8 mouse cellular contexts compared by ENCODE assay signal in genomic region chr11:49845958-49846357, GRCm38 (mm10). TPM values are rescaled to one million over a fixed set of nuclear protein-coding genes. Genes with fewer than 3 reads are reported as not detected.
DNase-seq lines count a peak whose midpoint lies in the region; ATAC-seq and TF ChIP-seq lines count a peak whose summit lies in the region.

No protein-coding gene starts in this region.

- H3K9ac ChIP-seq in heart, embryonic 16.5 days (ENCODE audit: low read length), result peak overlapping the region; percentile 78
- peak overlapping the region; percentile 71 for H3K9ac ChIP-seq in MEL (ENCODE audit: control insufficient read depth, low read depth, low read length, poor library complexity, severe bottlenecking)
- H3K9ac ChIP-seq in forebrain, embryonic 16.5 days (replicated peaks; ENCODE audit: low read depth, low read length), result peak overlapping the region; percentile 87

- peaks cover 15% of the 10 kb centered on the region for H3K4me1 ChIP-seq in heart, embryonic 16.5 days (ENCODE audit: control insufficient read depth, insufficient read depth, low read length)
- H3K4me1 ChIP-seq in MEL (ENCODE audit: control insufficient read depth in 1 of 2, insufficient read depth in 2 of 2, low read length in 2 of 2), result peaks cover 7 to 17% of the 10 kb centered on the region in 2 experiments
- peaks cover 26% of the 10 kb centered on the region for H3K4me1 ChIP-seq in forebrain, embryonic 16.5 days (replicated peaks; ENCODE audit: control insufficient read depth, insufficient read depth, low read length)
- peaks cover 27% of the 10 kb centered on the region for H3K4me1 ChIP-seq in midbrain, embryonic 10.5 days

- H3K4me2 ChIP-seq in heart, embryonic 16.5 days (ENCODE audit: low read depth, low read length), result peak overlapping the region; percentile 76
- H3K4me2 ChIP-seq in forebrain, embryonic 16.5 days (ENCODE audit: low read length), result peak overlapping the region; percentile 65

- TF ChIP-seq RAD21 in MEL (IDR thresholded peaks at IDR 0.05; ENCODE audit: low read depth, low read length), result no peak

- H3K9me3 ChIP-seq in heart, embryonic 16.5 days (replicated peaks; ENCODE audit: control insufficient read depth, low read length), result no peaks in the 10 kb centered on the region
- H3K9me3 ChIP-seq in MEL (replicated peaks; ENCODE audit: insufficient read depth, low read length), result no peaks in the 10 kb centered on the region
- no peaks in the 10 kb centered on the region for H3K9me3 ChIP-seq in forebrain, embryonic 16.5 days (ENCODE audit: control insufficient read depth, low read length)
- H3K9me3 ChIP-seq in midbrain, embryonic 10.5 days (replicated peaks), result no peaks in the 10 kb centered on the region

- no peak for TF ChIP-seq EP300 in MEL (IDR thresholded peaks at IDR 0.05; ENCODE audit: low read depth in 1 of 2, low read length in 2 of 2)

- peak overlapping the region; percentile 97 for H3K4me3 ChIP-seq in heart, embryonic 16.5 days (ENCODE audit: low read length)
- peak overlapping the region; percentile 45 to 65 for H3K4me3 ChIP-seq in MEL (ENCODE audit: control insufficient read depth in 1 of 2, insufficient read depth in 1 of 2, low read depth in 2 of 2, low read length in 2 of 2)
- H3K4me3 ChIP-seq in forebrain, embryonic 16.5 days (replicated peaks; ENCODE audit: low read length), result peak overlapping the region; percentile 61
- H3K4me3 ChIP-seq in midbrain, embryonic 10.5 days, result peak overlapping the region; percentile 66

- 24% methylated on average over 11 of the region's 11 CpGs for WGBS in heart, embryonic 16.5 days
- WGBS in forebrain, embryonic 16.5 days, result 38% methylated on average over 11 of the region's 11 CpGs
- 37% methylated on average over 11 of the region's 11 CpGs for WGBS in midbrain, embryonic 10.5 days

- TF ChIP-seq POLR2A in MEL (IDR thresholded peaks at IDR 0.05; ENCODE audit: control insufficient read depth in 1 of 2, insufficient read depth in 1 of 2, low read depth in 1 of 2, low read length in 2 of 2, poor library complexity in 1 of 2), result no peak

- no peaks in the 10 kb centered on the region for H3K27me3 ChIP-seq in heart, embryonic 16.5 days (ENCODE audit: control insufficient read depth, insufficient read depth, low read length)
- H3K27me3 ChIP-seq in MEL (ENCODE audit: control insufficient read depth in 1 of 2, insufficient read depth in 2 of 2, low read length in 2 of 2), result no peaks in the 10 kb centered on the region
- H3K27me3 ChIP-seq in forebrain, embryonic 16.5 days (replicated peaks; ENCODE audit: control insufficient read depth, insufficient read depth, low read length), result no peaks in the 10 kb centered on the region
- no peaks in the 10 kb centered on the region for H3K27me3 ChIP-seq in midbrain, embryonic 10.5 days (ENCODE audit: low read depth, poor library complexity, severe bottlenecking)

- 0 out of 2 replicates have a peak, but pooled peaks have one; percentile 0 for ATAC-seq in heart, embryonic 16.5 days (replicated peaks; ENCODE audit: extremely low read depth, insufficient read depth, low FRiP score)
- peak; percentile 1 for ATAC-seq in forebrain, embryonic 16.5 days
- no peak for ATAC-seq in frontal cortex, adult (ENCODE audit: low TSS enrichment)

- intact Hi-C loops in heart, postnatal 10 days (cut with DNase I), result loop anchor here (1.0 kb wide), 2 partner anchors 118 to 193 kb away; no protein-coding TSS in a partner anchor

- H3K79me2 ChIP-seq in MEL (ENCODE audit: control insufficient read depth, insufficient read depth, low read length, poor library complexity), result peaks cover 19% of the 10 kb centered on the region

- H3K27ac ChIP-seq in heart, embryonic 16.5 days (ENCODE audit: low read length), result peak overlapping the region; percentile 67
- peak overlapping the region; percentile 20 for H3K27ac ChIP-seq in MEL (ENCODE audit: control insufficient read depth, low read depth, low read length)
- H3K27ac ChIP-seq in forebrain, embryonic 16.5 days (ENCODE audit: low read length), result peak overlapping the region; percentile 52; the same call in 1 of the 2 replicates
- peak overlapping the region; percentile 93 for H3K27ac ChIP-seq in midbrain, embryonic 10.5 days (replicated peaks)

- peaks cover 6% of the 10 kb centered on the region; the same call in 1 of the 2 replicates for H3K36me3 ChIP-seq in heart, embryonic 16.5 days (ENCODE audit: control insufficient read depth, insufficient read depth)
- peaks cover 0 to 6% of the 10 kb centered on the region in 2 experiments; a peak in 2 of 4 replicates for H3K36me3 ChIP-seq in MEL (ENCODE audit: control insufficient read depth in 1 of 2, insufficient read depth in 2 of 2, low read length in 2 of 2)
- H3K36me3 ChIP-seq in forebrain, embryonic 16.5 days (ENCODE audit: control insufficient read depth, insufficient read depth), result no peaks in the 10 kb centered on the region
- peaks cover 13% of the 10 kb centered on the region; the same call in 1 of the 2 replicates for H3K36me3 ChIP-seq in midbrain, embryonic 10.5 days

- DNase-seq in heart, postnatal 10 days, result no peak
- DNase-seq in MEL (ENCODE audit: low read depth, low spot score), result no peak
- no peak for DNase-seq in midbrain, embryonic 10.5 days (ENCODE audit: low spot score)
- no peak for DNase-seq in layer of hippocampus, adult 9-11 months
- no peak for DNase-seq in kidney, postnatal 25 days

- no peak for TF ChIP-seq CTCF in MEL (IDR thresholded peaks at IDR 0.05 in 2 of 3, conservative IDR thresholded peaks at IDR 0.05 in 1 of 3; ENCODE audit: control insufficient read depth in 1 of 3, insufficient read depth in 1 of 3, low read depth in 2 of 3, low read length in 3 of 3, poor library complexity in 1 of 3, severe bottlenecking in 1 of 3)

TF ChIP-seq in MEL, 35 proteins besides CTCF, POLR2A, EP300 and RAD21:
- TF ChIP-seq SMC3 (IDR thresholded peaks at IDR 0.05; ENCODE audit: low read depth, low read length) (no peak), ZMIZ1 (IDR thresholded peaks at IDR 0.05; ENCODE audit: low read depth, low read length) (no peak), MYB (IDR thresholded peaks at IDR 0.05; ENCODE audit: low read depth, low read length) (no peak), NELFE (IDR thresholded peaks at IDR 0.05; ENCODE audit: low read depth, low read length) (no peak), TCF12 (IDR thresholded peaks at IDR 0.05; ENCODE audit: low read depth, low read length) (no peak), RCOR1 (IDR thresholded peaks at IDR 0.05; ENCODE audit: low read depth, low read length) (no peak), CHD2 (IDR thresholded peaks at IDR 0.05; ENCODE audit: low read length) (no peak)

RNA-seq across cellular contexts. Expression of gene Mapk9, which starts 0.6 kb away (rescaled TPM):
- 34.8 and 36.5 TPM in 2 replicates for polyA plus RNA-seq in heart, embryonic 16.5 days (2015; fragmentation: Nextera tagmentation; extraction: Ambion mirVana)
- 10 to 100 TPM; 47.5 to 53.5 TPM for total RNA-seq in heart, postnatal 10 days (2021)
- total RNA-seq in MEL (2012; rRNA removed), result 42.6 and 52.8 TPM in 2 replicates
- polyA plus RNA-seq in MEL (2012; ENCODE audit: insufficient read depth in 1 of 2, insufficient read length in 2 of 2, low read depth in 1 of 2, low replicate concordance in 2 of 2, missing spikeins in 1 of 2), result 10 to 100 TPM in 1 of 2 experiments, not detected in 1; 43.1 TPM
- 45.7 and 48.5 TPM in 2 replicates for polyA plus RNA-seq in forebrain, embryonic 16.5 days (2015; fragmentation: Nextera tagmentation; extraction: Ambion mirVana)
- polyA plus RNA-seq in midbrain, embryonic 10.5 days (2016; fragmentation: Nextera tagmentation; extraction: Ambion mirVana), result 22.2 and 29.7 TPM in 2 replicates

RNA-seq across cellular contexts. Expression of gene Gfpt2, which starts 52.0 kb away (rescaled TPM):
- 10.4 and 13.1 TPM in 2 replicates for polyA plus RNA-seq in heart, embryonic 16.5 days (2015; fragmentation: Nextera tagmentation; extraction: Ambion mirVana)
- 10 to 100 TPM; 13.0 to 16.7 TPM for total RNA-seq in heart, postnatal 10 days (2021)
- total RNA-seq in MEL (2012; rRNA removed), result 4.0 and 4.9 TPM in 2 replicates
- 1 to 10 TPM in 1 of 2 experiments, not detected in 1; 8.0 TPM for polyA plus RNA-seq in MEL (2012; ENCODE audit: insufficient read depth in 1 of 2, insufficient read length in 2 of 2, low read depth in 1 of 2, low replicate concordance in 2 of 2, missing spikeins in 1 of 2)
- polyA plus RNA-seq in forebrain, embryonic 16.5 days (2015; fragmentation: Nextera tagmentation; extraction: Ambion mirVana), result 13.3 and 16.6 TPM in 2 replicates
- polyA plus RNA-seq in midbrain, embryonic 10.5 days (2016; fragmentation: Nextera tagmentation; extraction: Ambion mirVana), result 13.9 and 16.7 TPM in 2 replicates

RNA-seq across cellular contexts. Expression of gene Rasgef1c, which starts 55.7 kb away (rescaled TPM):
- polyA plus RNA-seq in heart, embryonic 16.5 days (2015; fragmentation: Nextera tagmentation; extraction: Ambion mirVana), result 0.20 and 0.30 TPM in 2 replicates
- under 1 TPM in 1 of 2 experiments, not detected in 1; 0.29 TPM for total RNA-seq in heart, postnatal 10 days (2021)
- 0.12 TPM in 1 of 2 replicates, not detected in the other for total RNA-seq in MEL (2012; rRNA removed)
- polyA plus RNA-seq in MEL (2012; ENCODE audit: insufficient read depth in 1 of 2, insufficient read length in 2 of 2, low read depth in 1 of 2, low replicate concordance in 2 of 2, missing spikeins in 1 of 2), result under 1 TPM in 1 of 2 experiments, not detected in 1; 0.15 TPM
- 11.4 and 17.1 TPM in 2 replicates for polyA plus RNA-seq in forebrain, embryonic 16.5 days (2015; fragmentation: Nextera tagmentation; extraction: Ambion mirVana)
- 0.23 and 0.29 TPM in 2 replicates for polyA plus RNA-seq in midbrain, embryonic 10.5 days (2016; fragmentation: Nextera tagmentation; extraction: Ambion mirVana)

Comparison
In these comparisons a context has a peak if more than half of its experiments do, and no peak if none do; other contexts are left out.
1. H3K27ac ChIP-seq: peak in every context shown above with its lines; median percentile 93 in midbrain, embryonic 10.5 days; 67 in heart, embryonic 16.5 days; 52 in forebrain, embryonic 16.5 days; 20 in MEL.